Mouse (Mus musculus) liver, adult 2 months (tissue): ENCODE data around the gene Arntl.
A peak's percentile ranks its signal among the peaks of the same experiment; 100 is the strongest.

Source experiments
- CTCF ChIP-seq: fragments of 200-500 bp; IDR thresholded peaks from 2 replicates; pipeline ENCODE4 v1.5.1; 2011; ENCODE audit warnings: low read depth, low read length, control low read depth
- POLR2A ChIP-seq: fragments of 200-500 bp; IDR thresholded peaks from 2 replicates; pipeline ENCODE4 v1.6.1; 2011; ENCODE audit warnings: low read length, control low read depth; ENCODE audit not compliant: insufficient read depth; ENCODE audit errors: extremely low read depth

GRCm38 (mm10) chr7:113167092-113167491 lies 40.2 kb upstream of the Arntl start:
- TF ChIP-seq POLR2A (no peak), CTCF (peak; percentile 42; the same call in 1 of the 2 replicates)
